Mouse (Mus musculus) embryo, embryonic 11.5 days (tissue): ENCODE measurements around the gene Cfap100.

Source experiments
- DNase-seq: peaks from one replicate; pipeline ENCODE4 v3.0.0-alpha.2; 2012; ENCODE audit warnings: low read depth, low spot score

Cfap100 gene

DNA sequence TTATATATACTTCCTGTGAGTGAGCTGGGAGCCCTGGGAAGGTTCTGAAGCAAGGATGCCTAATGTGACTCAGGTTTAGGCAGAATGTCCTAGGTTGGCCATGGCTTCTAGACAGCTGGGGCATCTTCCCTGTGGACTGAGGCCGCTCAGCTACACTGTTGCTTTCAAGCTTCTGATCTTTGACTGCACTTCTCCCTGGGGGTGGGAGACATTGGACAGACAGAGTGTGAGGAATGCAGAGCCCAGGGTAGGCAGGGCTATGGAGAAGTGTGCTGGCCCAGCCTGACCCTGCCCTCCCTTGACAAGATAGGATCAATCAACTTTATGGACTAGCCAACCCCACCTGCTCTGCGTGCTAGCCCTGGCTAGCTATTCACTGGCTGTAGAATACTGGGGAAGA is 32.6 kb upstream of the Cfap100 start:
- DNase-seq, result no peak

DNA sequence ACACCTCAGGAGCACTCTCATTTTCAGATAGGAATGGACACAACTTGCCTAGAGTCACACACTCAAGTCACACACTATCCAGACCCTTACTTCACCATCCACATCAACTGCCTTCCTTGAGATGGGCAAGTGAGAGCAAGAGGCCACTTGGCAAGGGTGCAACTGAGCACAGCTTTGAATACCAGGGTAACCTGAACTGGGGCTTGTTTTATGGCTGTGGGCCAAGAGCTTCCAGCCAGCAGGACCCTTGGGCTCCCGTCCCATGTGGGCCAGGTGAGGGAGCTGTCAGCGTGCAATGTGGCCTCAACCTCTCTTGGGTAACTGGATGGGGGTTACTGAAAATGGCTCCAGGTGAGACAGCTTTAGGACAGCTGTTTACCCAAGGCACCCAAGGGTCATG is 28.8 kb upstream of the Cfap100 start:
- DNase-seq, result no peak

DNA sequence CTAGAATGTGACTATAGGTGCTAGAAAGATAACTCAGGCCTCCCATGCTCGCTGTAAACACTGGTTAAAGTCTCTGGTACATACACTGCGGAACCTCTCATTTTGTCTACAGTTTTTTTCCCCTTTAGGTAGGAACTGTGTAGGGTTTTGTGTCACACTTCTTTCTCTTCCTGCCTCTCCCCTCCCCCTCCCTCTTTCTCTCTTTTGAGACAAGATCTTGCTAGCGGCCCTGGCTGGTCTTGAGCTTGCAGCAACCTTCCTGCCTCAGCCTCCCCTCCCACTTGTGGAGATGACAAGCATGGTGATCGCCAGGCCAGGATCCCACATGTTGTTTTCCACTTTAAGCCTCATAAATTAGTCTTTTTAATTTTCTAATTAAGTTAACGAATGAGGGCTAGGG is 25.2 kb upstream of the Cfap100 start:
- DNase-seq, result no peak

DNA sequence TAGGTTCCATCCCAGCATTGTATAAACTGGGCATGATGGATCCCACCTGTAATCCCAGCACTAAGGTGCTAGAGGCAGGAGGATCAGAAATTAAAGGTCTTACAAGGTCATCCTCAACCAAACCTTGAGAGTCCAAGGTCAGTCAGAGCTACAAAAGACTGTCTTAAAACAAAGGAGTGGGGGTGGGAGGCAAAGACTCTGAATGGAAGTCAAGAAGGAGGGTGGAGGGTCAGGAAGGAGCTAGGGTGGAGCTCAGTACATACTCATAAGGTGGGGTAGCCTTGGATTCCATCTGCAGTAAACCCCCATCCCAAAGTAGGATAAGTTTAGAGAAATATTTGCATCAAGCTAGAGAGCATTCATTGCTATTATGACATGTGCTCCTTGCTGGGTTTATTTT is 24.0 kb upstream of the Cfap100 start:
- DNase-seq, result no peak

DNA sequence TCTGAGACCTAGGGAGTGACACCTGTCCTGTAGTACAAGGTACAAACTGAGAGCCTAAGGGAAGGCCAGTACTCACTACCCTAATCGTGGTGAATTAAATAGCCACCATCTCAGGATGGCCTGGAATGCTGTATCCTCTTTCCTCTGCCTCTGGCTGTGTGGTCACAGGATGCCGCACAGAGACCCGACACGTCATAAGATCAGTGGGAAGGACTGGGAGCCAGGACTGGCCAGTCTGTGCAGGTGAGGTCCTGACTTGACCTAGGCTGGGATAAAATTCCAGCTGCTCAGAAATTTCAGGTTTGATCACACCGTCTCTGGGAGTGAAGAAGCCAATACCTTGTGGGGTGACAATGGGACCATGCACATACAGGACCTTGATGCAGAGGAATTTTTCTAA is 22.9 kb upstream of the Cfap100 start:
- no peak for DNase-seq

DNA sequence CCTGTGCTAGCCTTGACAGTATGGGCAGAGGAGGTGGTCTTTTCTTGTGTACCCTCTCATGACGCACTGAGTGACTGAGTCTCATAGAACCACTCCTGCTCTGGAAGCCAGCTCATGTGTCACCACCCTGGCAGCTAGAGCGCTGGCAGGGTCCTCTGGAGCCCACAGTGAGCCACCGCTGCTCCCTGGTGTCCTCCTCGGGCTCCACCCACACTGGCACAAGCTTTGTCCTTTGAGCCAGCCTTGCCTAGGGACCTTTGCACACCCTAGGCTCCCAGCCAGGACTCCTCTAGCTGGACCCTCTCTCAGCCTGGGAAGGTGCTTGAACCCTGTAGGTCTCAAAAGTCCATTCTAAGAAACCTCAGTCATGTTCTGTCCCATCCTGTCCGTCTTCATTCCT is 22.1 kb upstream of the Cfap100 start:
- no peak for DNase-seq

DNA sequence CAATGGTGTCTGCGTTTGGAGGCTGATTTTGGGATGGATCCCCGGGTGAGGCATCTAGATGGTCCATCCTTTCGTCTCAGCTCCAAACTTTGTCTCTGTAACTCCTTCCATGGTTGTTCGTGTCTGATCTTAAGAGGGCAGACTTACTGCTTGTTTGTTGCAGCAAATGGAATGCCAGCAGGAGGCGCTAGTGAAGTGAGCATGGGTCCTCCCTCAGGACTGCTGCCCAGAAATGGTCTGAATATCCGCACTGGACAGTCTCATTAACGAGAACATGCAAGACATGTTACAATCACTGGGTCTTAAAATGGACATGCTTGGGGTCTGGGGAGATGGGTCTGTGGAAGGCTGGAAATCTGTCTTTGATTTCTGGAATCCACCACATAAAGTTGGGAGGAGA is 21.6 kb upstream of the Cfap100 start:
- DNase-seq, result peak; percentile 57

DNA sequence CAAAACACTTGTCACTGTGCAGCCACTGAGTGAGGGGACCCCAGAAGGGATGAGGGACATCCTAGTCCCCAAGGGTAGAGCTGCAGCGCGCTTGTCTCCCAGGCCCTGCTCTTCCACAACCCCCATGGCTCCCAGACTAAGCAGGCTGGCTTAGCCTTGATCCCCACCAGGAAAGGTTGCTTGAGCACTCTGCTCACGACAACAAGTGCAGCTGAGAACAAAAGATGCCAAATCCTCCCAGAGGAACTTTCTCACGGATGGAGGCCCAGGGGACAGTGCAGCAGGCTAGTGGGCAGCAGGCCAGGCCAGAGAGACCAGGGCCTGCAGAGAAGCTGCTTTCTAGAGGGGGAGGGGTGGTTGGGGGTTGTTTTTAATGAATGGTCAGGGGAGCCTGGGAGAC is 18.3 kb upstream of the Cfap100 start:
- DNase-seq, result no peak

DNA sequence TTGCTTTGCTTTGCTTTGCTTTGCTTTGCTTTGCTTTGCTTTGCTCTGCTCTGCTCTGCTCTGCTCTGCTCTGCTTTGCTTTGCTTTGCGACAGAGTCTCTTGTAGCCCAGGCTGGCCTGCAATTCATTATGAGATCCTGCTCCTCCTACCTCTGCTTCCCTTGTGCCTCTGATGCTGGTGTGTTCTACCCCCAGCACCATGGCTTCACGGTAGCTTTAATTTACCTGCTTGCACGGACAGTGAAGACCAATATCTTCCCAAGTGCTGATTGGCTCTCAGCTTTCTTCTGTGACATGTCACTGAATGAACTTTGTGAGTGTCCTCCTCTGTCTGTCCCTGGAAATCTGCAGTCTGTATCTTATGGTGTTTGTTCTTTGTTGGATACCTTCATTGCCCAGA is 8.4 kb upstream of the Cfap100 start:
- no peak for DNase-seq

DNA sequence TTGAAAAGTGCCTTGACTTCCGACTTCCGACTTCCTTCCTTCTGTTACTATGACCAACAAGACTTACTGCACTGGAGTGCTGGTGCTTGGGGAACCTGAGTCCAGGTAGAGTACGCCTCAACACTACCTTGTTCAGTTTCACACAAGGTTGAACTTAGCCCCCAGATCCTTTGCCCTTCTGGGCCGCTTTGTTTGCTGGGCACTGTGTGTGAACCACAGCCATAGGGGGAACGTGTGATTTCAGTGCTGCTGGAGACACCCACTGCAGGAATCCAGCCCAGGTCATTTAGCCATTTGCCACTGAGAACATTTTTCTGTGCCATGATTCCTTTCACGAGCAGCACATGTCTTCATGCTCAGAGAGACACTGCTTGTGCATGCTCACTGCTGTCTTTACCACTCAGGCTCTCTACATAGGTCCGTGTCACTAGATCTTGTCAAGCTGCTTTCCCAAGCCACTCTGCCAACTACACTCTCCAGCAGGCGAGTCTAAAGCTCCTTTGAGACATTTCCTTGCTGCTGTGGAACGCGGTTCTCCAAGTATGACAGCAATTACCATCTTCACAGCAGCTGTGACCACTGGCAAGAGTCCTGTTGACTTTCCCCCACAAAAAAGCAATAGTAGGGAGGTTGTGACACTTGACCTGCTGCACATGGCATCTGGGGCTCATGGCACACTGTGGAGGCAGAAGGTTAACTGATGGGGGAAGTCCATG is 7.8 kb upstream of the Cfap100 start:
- no peak for DNase-seq

DNA sequence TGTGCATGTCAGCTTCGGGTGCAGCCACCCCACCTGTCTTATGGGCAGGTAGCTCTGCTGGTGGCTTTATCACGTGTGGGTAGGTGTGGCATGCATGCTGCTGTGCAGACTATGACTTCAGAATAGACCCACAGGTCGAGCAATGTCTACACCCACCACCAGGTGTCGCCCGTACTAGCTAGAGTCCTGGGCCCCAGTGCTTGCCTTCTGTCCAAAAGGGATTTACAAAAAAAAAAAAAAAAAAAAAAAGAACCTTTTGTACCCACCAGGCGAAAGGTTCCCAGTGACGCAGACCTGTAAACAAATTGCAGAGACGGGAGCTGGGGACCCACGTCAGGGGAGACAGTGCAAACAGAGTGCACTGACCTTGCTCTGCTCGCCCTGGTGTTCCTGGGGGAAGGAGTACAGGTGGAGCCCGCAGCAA is 6.6 kb upstream of the Cfap100 start:
- DNase-seq, result peak; percentile 59

DNA sequence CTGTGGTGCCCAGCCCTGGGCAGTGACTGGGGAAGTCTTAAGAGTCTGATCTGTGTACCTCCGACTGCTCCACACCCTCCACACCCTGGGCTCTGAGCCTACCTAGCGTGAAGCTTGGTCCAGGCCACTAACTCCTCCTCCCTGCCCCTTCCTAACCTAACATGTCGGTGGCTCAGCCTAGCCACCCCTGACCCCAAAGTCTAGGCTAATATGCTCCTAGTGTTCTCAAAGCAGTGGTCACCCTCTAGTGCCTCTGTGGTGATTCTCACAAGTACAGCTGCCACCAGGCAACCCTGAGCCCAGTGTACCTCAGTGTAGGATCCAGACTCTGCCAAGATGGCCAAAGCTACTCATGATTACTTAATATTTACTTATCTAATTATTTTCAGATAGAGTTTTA is 6.1 kb upstream of the Cfap100 start:
- no peak for DNase-seq

DNA sequence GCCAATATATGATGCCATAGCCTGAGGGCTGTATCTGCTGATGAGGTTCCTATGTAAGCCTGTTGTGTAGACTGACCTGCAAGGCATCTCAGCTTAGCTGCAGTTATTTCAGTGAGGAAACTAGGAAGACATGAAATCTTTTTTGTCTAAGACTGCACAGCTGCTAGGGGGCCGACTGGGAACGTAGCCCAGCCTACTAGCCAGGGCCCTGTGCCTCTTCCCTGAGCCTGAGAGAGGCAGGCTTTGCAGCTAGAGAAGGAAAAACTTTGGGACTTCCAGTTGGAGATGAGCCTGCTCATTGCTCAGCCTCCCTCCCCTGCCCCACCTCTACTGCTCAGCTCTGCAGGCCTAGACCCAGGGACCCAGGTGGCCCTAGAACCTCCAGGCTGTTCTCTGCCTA is 2.9 kb upstream of the Cfap100 start:
- no peak for DNase-seq

DNA sequence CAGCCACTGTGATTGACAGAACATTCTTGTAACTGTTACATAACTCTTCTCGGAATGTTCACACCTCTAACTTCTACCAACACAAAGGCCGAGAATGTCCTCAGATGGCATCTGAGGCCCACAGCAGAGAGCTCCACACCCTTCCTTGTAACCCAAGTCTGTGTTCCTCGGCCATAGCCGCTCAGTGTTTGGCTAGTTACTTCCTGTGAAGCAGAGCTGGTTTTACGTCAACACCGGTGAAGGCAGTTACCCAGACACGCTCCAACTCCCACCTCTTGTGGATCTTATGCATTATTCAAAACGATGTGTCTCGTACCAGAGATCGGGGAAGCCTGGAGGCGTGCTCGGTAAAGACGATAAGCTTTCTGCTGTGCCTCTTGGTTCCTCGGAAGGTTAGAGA is 1.3 kb upstream of the Cfap100 start:
- DNase-seq, result no peak

DNA sequence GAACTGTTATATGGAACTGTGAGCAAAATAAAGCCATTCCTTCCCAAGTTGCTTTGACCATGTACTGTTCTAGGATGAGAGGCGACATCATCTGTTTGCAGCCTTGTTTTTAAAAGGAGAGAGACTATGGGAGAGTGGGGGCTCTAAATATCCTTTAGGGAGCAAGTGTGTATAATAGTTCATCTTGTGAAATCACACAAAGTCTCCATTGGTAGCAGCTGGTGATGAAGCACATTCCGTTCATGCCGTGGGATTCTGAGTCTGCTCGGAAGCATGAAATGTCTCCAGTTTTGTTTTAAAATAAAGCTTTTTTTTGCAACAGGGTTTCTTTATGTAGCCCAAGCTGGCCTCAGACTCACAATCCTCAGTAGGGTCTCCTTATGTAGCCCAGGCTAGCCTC is 2.6 kb downstream of the Cfap100 start:
- no peak for DNase-seq

DNA sequence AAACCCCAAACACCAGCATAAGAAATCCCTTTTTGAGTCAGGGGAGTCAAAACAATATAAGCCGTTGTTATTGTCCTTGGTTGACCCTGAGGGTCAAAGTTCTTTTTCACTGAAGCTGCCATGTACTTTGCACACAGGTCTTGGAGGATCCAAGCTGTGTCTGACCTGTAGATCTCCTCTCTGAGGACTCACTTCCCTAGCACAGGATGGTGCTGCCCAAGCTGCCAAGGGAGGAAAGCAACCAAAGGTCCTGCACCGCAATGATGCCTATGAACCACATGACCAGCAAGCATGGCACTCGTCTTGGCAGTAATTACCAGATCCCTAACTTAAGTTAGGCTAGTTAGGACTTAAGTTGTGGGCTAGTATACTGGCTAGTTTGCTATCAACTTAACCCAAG is 3.2 kb downstream of the Cfap100 start:
- no peak for DNase-seq

DNA sequence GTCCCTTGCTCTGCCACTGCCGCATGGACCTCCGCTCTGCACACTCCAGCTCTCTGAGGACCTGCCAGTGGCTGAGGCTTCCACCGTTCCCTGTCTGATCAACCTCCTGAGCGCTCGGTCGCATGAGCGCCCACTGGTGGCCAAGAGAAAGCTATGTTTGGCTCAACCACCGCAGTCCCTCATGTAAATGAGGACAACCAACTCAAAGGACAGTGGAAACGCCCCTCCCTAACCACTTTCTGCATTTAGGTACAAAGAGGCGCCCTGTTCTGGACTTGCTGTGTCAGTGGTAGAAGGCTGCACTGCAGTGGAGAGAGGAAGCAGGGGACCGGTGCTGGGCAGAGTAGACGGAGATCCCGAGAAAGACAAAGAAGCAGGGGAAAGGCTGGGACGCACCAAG is 6.0 kb downstream of the Cfap100 start:
- DNase-seq, result peak; percentile 76

DNA sequence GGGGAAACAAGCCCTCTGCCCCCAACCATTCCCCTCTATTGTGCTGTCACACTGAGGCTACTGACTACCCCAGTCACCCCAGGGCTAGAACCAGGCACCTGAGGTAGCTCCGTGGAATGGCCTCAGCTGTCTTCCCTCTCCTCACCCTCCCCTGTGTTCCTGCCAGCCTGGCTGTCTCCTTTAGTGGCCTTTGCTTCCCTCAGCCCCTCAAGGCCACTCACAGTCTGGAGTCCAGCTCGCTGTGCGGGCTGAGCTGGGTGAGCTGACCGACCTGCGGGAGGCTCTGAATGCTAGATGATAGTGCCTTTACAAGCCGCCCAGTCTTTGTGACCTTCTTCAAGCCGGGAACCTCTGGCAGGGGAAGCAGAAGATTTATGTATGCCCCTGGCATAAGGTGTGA is 16.7 kb downstream of the Cfap100 start:
- no peak for DNase-seq

DNA sequence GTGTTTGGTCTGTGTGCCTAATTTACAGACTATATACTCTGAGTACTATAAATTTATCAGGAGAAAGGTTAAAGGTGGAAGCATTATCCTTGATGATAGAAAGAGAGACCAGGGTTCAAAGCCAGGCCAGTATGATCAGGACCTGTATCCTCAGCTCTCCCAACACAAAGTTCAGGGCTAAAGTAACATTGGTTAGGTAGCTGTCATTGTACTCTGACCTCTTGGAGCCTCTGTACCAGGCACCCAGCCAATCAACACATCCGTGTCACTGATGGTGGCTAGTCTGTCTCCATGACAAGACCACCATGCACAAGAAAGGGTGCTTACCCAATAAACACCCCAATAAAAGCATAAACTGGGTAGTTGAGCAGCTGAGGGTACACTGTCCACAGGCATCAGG is 17.6 kb downstream of the Cfap100 start:
- DNase-seq, result no peak

DNA sequence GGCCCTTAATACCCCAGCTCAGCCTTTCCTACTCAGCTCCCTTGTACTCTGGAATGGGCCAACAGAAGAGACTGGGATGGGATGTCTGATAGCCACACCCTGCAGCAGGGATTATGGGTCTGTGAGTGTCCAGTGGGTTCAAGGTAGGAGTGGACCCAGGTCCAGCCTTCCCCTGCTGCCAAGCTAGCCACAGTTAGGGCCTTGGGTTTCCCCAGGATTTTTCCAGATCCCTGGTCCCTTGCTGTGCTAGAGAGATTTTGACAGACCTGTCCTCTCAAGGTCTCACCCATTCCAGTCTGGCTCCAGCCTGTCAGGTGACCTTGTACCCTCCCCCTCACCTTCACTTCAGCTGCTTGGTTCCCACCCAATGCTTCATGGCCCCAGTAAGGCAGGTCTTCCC is 20.0 kb downstream of the Cfap100 start:
- DNase-seq, result no peak

DNA sequence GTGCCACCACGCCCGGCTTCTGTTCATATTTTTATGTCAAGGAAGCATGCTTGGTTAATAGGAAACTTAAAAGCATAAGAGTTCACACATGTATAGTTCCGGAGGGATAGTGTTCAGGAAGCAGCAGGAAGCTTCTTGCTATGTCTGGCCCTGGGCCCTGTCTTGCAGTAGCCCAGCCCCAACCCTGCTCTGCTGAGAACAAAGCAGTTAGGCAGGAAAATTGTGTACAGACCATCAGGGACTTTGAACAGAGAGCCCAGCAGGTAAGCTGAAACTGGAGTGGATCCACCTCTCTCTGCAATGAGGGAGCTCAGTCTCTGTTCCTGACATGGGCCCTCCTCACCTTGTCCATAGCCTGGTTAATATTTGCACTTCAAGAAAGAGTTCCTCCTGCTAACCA is 31.3 kb downstream of the Cfap100 start:
- DNase-seq, result no peak

DNA sequence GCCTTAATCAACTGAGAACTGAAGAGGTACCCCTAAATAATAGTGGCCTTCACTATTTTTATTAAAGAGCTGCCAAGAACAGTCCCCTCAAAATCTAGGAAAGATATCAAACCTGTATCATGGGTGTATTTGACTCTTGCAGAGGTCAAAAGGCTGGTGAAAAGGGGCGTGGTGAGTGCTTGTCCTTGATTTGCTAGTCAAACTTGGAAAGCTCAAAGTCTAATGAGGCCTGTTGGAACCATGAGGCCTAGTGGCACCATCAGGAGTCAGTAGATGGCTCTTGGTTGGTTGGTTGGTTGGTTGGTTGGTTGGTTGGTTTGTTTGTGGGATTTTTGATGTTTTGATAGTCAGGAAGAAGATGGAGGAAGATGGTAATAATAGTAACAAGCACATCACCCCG is 32.8 kb downstream of the Cfap100 start:
- DNase-seq, result no peak

DNA sequence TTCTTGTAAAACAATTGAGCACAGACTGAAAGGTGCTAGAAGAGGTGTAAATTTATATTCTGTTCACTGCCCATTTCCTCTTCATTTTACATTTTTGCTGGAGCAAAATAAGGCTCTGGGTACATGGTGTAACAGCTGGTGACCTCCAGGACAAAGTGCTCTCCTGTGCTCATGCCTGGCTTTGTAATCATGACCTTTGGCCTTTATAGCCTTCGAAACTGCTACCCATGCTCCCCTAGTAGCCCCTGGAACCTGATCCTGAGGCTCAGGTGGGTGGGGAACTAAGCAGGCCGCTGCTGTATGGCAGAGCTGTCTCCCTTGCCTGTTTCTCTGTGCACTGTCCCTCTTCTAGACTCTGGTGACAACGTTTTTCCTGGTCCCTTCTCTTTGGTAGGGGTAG is 34.6 kb downstream of the Cfap100 start:
- no peak for DNase-seq

DNA sequence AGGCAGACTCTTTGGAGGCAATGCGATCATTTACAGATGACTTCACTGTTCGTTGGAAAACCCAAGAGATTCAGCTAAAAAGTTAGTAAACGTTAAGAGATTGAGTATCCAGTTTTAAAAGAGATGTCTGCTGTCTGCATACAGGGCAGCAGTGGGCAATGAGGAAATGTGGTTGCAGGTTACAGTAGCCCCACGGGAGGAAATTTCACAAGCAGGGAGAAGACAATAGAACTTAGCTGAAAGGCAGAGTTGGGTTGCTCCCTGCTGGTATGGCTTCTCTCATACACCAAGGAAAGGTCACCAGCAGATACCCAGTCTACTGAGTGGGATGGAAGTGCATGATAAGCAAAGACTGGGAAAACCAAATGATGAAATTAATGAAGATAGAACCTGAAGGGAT is 38.0 kb downstream of the Cfap100 start:
- no peak for DNase-seq
